Mouse (Mus musculus) 416B (cell line): ENCODE results near the gene Pcbd1.

Source experiments
- DNase-seq: peaks from one replicate; pipeline ENCODE4 v3.0.0; 2011; ENCODE audit warnings: low read depth

The Pcbd1 gene

GRCm38 (mm10) chr10:61089170-61090142 is at the start of gene Pcbd1:
Gene Pcbd1 (plus strand): TSS chr10:61089331.
- no peak for DNase-seq

- no peak for DNase-seq
Observed at GRCm38 (mm10) chr10:61039657-61040056, 49.5 kb upstream of the Pcbd1 start.

GRCm38 (mm10) chr10:61045081-61045480 is 44.0 kb upstream of the Pcbd1 start:
- no peak for DNase-seq

DNA sequence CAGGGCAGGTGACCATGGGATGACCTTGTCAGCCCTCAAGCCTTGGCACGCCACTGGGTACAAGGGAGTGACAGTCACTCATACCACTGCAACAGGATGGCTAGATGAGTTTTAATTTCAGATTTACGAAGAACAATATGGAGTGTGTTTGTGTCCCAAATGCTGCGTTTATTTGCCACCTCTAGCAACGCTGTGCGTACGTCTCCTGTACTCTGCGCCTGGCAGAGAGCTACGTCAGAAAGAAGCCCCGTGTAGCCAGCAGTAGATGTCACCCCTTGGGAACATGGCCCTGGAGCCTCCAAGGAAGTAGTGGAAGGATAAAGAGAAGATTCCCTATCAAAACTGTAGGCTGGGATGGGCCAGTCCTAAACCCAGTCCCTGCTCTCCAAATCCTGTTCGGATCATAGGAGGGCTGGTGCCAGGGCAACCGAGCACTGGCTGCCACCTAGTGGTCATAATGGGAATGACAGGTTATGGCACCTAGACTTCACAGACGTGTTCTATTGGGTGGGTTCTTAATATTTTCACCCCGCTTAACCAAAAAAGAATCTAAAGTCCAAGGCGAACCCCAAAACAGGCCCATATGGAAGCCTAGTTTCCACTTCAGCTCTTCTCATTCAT is 37.0 kb upstream of the Pcbd1 start:
- DNase-seq = peak; percentile 38

- DNase-seq = no peak
Observed at GRCm38 (mm10) chr10:61056661-61057060, 32.5 kb upstream of the Pcbd1 start.

GRCm38 (mm10) chr10:61059101-61059500 is 30.0 kb upstream of the Pcbd1 start:
- DNase-seq = no peak

- DNase-seq = no peak
Observed at GRCm38 (mm10) chr10:61059543-61060110, 29.5 kb upstream of the Pcbd1 start.

DNA sequence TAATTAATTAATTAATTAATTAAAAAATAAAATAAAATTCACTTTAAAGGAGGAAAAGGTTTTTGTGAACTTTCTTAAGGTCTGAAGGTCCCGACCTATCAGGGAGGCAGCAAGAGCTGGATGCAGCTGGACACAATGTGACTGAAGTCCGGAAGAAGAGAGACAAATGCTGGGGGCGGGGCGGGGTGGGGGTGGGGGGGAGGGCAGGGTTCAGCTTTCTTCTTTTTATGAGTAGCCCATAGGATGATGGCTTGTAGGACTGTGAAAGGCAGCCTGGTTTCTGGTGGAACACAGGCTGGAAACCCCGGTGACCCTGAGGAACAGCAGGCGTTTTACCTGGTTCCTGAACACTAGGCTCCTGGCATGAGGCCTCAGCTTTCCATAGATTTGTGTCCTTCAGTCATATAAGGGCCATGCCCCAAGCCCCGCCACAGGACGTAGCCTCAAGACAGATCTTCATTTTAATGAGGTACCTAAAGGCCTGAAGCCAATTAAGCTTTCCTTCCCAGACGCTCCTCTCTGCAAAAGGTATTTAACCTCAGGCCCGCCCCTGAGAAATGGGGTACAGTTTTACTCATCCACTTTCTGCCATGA is 25.8 kb upstream of the Pcbd1 start:
- no peak for DNase-seq

DNA sequence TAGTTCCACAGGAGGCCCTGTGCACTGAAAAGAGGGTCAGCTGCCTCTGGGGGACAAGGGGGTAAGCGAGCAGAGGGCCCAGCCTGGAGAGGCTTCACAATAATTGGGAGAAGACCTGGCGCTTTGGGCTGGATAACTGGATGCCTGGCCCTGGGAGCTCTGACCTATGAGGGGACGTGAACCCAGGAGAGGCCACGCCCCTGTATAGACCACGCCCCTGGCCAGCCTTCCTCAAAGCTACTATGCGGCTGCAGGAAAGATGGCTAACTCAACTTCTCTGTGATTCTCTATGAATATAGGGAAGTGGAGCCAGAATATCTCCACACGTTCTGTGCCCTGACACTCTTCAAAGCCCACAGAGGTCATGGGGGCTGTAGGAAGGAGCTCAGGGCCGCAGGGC is 24.5 kb upstream of the Pcbd1 start:
- DNase-seq = no peak

DNA sequence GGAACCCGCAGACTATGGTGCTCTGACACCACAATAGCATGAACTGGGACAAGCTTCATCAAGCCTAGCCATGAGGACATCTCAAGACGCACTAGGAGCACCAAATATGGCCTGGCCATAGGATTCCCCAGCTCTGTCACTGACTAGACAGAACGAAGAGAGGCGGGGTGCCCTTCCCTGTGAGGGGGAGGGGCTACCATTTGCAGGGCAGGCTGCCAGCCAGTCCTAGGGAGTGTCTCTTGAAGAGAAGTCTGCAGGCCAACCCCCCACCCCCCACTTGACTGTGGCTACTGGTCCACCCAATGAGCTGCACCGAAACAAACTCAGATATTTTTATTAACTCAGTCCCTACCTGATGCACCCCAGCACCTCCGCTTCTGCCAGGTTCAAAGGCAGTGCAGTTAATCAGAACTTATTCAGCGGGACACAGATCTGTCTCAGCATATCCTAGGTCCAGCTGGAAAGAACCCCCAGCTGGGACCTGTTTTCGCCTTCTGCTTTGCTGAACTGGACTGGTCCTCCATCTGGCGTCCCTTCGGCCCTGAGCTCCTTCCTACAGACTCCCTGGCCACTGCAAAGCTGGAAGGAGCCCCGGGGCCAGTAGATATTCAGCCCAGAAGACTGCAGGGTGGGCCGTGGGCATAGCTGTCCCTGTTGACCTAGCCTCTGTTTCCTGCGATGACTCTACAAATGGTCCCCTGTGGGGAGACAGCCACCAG is 23.7 kb upstream of the Pcbd1 start:
- no peak for DNase-seq

GRCm38 (mm10) chr10:61068436-61069192 is 20.5 kb upstream of the Pcbd1 start:
- DNase-seq = peak; percentile 51

DNA sequence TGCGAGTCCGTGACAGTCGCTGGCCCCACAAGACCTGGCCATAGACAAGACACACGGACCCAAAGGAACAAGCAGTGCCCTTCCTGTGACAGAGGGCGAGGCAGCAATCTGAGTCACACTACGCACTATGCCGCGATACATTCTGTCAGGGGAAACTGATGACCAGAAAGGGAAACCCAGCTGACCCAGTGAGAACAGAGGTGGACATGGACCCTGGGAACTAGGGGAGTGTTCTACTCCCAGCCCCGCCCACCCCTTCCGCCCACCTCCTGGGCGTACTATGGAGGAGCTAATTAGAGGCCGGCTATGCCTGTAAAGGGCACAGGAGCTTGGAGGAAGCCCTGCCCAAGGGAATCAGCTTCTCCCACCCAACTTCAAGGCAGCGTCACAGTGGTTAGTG is 19.9 kb upstream of the Pcbd1 start:
- DNase-seq = no peak

- DNase-seq = peak; percentile 32
Observed at GRCm38 (mm10) chr10:61072324-61072723, 16.8 kb upstream of the Pcbd1 start.

DNA sequence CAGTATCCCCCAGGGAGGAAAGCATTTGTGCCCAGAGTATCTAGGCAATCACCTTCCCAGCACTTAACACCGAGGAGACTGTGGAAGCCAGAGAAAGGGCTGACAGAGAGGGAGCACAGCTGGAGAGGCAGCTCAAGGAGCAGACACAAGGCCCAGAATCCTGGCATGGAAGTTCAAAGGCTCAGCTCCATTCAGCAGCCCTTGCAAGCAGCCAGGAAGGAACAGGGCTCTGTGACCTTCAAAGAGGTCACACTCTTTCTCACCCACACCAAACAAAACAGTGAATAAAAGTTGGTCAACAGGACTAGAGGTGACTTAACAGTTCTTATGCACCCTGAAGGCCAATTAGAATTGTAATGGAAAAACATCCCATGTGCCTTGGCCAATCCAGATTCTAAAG is 14.5 kb upstream of the Pcbd1 start:
- DNase-seq = no peak

DNA sequence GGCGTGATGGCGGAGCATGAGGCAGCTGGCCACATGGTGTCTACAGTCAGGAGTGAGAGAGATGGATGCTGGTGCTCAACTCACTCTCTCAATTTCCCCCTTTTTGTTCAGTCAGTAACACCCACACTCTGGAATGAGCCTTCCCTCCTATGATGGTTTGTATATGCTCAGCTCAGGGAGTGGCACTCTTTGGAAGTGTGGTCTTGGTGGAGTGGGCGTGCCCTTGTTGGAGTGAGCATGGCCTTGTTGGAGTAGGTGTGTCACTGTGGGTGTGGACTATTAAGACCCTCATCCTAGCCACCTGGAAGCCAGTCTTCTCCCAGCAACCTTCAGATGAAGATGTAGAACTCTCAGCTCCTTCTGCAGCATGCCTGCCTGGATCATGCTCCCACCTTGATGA is 13.5 kb upstream of the Pcbd1 start:
- no peak for DNase-seq

GRCm38 (mm10) chr10:61080227-61080930 is 8.8 kb upstream of the Pcbd1 start:
- peak; percentile 66 for DNase-seq

DNA sequence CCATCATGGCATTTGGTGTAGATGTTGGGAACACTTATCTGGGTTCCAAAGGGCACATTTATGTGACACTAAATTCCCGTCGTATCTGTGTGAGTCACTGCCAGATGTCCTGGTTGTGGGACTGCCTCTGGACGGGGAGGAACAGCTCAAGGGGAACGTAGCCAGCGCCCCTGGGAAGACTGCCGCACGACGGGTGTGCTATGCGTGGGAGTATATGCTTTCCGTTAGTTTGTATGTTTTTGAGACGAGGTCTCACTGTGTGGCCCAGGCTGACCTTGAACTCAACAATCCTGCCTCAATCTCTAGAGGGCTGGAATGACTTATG is 8.2 kb upstream of the Pcbd1 start:
- no peak for DNase-seq

DNA sequence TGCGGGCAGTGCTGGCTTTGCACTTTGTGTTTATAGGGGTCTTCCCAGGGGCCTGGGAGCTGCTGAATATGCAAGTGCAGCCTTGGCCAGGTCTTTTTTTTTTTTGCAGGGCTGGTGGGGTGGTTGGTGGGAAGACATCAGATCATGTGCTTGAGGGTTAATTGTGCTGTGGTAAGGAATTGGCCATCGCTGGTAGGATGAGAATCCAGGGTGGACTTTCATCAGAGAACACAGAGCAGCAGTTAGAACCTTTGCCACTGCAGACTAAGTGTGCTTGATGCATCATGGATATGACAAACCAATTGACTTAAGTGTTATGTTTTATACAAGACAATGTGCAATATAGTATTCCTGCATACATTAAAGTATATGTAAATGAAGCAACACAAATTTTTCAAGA is 3.8 kb upstream of the Pcbd1 start:
- no peak for DNase-seq

- no peak for DNase-seq
Observed at GRCm38 (mm10) chr10:61086502-61086901, 2.6 kb upstream of the Pcbd1 start.

GRCm38 (mm10) chr10:61088468-61088867 is 663 bp upstream of the Pcbd1 start:
- DNase-seq = no peak

DNA sequence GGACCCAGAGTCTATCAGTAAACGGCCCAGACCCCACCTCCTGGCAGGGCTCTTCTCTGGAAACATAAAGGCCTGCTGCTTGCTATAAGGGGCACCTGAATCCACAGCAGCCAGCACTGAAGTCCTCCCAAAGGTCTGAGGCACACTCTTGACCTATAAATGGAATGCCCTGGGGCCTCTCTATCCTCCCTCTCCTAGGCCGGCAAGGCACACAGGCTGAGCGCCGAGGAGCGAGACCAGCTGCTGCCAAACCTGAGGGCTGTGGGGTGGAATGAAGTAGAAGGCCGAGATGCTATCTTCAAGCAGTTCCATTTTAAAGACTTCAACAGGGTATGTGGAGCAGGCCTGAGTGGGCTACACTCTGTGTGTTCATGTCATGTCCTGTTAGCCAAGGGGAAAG is 2.7 kb downstream of the Pcbd1 start:
- DNase-seq = no peak
